Mouse (Mus musculus) myocyte (in vitro differentiated cells): ENCODE results near the gene Nsun7. TPM values are rescaled to one million over a fixed set of nuclear protein-coding genes. Genes with fewer than 3 reads are reported as not detected.

Source experiments
- H3K27me3 ChIP-seq: one replicate; pipeline ENCODE4 v1.6.1; 2011; ENCODE audit not compliant: control insufficient read depth, insufficient read depth, insufficient read length
- H3K36me3 ChIP-seq: one replicate; pipeline ENCODE4 v1.6.1; 2011; ENCODE audit not compliant: control insufficient read depth, insufficient read depth
- H3K4me2 ChIP-seq: one replicate; pipeline ENCODE4 v1.6.1; 2011; ENCODE audit warnings: low read depth, control low read depth
- H3K4me3 ChIP-seq: one replicate; pipeline ENCODE4 v1.5.1; 2011; ENCODE audit warnings: mild to moderate bottlenecking, control low read depth, moderate library complexity
- H3K79me2 ChIP-seq: one replicate; pipeline ENCODE4 v1.6.1; 2011; ENCODE audit not compliant: control insufficient read depth, insufficient read depth
- H3ac ChIP-seq: one replicate; pipeline ENCODE4 v1.6.1; 2011; ENCODE audit not compliant: control insufficient read depth, insufficient read length
- CEBPB ChIP-seq: IDR thresholded peaks from 2 replicates; pipeline ENCODE4 v1.6.1; 2011; ENCODE audit warnings: mild to moderate bottlenecking, moderate library complexity; ENCODE audit not compliant: poor library complexity, insufficient read depth, severe bottlenecking
- E2F4 ChIP-seq: IDR thresholded peaks from one replicate; pipeline ENCODE4 v1.6.1; 2011; ENCODE audit warnings: mild to moderate bottlenecking, control low read depth, moderate library complexity; ENCODE audit not compliant: insufficient read depth
- MAX ChIP-seq: IDR thresholded peaks from one replicate; pipeline ENCODE4 v1.6.1; 2011; ENCODE audit warnings: low read depth, mild to moderate bottlenecking, control low read depth
- MYOD1 ChIP-seq, 3 experiments: IDR thresholded peaks; one replicate each; pipeline ENCODE4 v1.6.1; 2011; ENCODE audit warnings: control low read depth in 2 of 3, low read depth in 2 of 3, mild to moderate bottlenecking in 2 of 3, moderate library complexity in 1 of 3; ENCODE audit not compliant: insufficient read length in 2 of 3, control insufficient read depth in 1 of 3
- MYOG ChIP-seq, 3 experiments: IDR thresholded peaks; one replicate each; pipeline ENCODE4 v1.6.1; 2011; ENCODE audit warnings: control low read depth in 2 of 3, low read depth in 2 of 3, mild to moderate bottlenecking in 2 of 3; ENCODE audit not compliant: insufficient read length in 2 of 3, control insufficient read depth in 1 of 3, insufficient read depth in 1 of 3
- POLR2A ChIP-seq: IDR thresholded peaks from one replicate; pipeline ENCODE4 v1.6.1; 2011; ENCODE audit warnings: low read depth, mild to moderate bottlenecking, control low read depth, moderate library complexity; ENCODE audit not compliant: insufficient read length
- POLR2AphosphoS2 ChIP-seq: IDR thresholded peaks from one replicate; pipeline ENCODE4 v1.6.1; 2011; ENCODE audit warnings: low read depth, control low read depth; ENCODE audit not compliant: insufficient read length
- REST ChIP-seq: IDR thresholded peaks from one replicate; pipeline ENCODE4 v1.6.1; 2011; ENCODE audit warnings: mild to moderate bottlenecking, control low read depth, moderate library complexity; ENCODE audit not compliant: insufficient read depth, insufficient read length
- SRF ChIP-seq: IDR thresholded peaks from one replicate; pipeline ENCODE4 v1.6.1; 2011; ENCODE audit warnings: low read depth; ENCODE audit not compliant: control insufficient read depth, insufficient read length
- TCF12 ChIP-seq: IDR thresholded peaks from one replicate; pipeline ENCODE4 v1.6.1; 2011; ENCODE audit warnings: mild to moderate bottlenecking, control low read depth; ENCODE audit not compliant: poor library complexity, insufficient read depth, severe bottlenecking
- TCF3 ChIP-seq: IDR thresholded peaks from one replicate; pipeline ENCODE4 v1.6.1; 2011; ENCODE audit warnings: low read depth, control low read depth; ENCODE audit not compliant: insufficient read length
- USF1 ChIP-seq: IDR thresholded peaks from one replicate; pipeline ENCODE4 v1.6.1; 2011; ENCODE audit warnings: low read depth, mild to moderate bottlenecking, control low read depth, moderate library complexity
- polyA plus RNA-seq: library from polyadenylated mRNA; unstranded; fragments of >200 nt; fragmentation: generic; extraction: Trizol; gene quantifications from one replicate; pipeline ENCODE4 v1.2.1, GENCODE M21; 2012; ENCODE audit warnings: missing spikeins

Gene Nsun7
- polyA plus RNA-seq, 1 experiment: not detected

DNA sequence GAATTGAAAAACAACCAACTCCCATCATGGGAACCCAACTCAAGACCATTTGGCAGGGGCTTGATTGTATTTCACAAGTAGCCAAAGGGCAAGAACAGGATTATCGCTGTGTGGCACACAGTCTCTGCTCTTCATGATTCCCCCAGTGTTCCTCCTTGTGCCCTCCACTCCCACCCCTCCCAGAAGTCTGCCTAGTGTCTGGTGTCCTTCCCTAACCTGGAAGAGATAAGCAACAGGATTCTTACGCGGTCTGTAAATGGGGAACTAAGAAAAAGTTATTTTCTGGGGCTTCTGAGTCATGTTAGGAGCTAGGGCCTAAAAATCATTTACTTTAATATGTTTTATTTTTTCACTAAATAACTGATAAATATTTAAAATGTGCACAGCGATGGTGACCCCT lies 35.3 kb downstream of the Nsun7 start:
- Histone ChIP-seq H3K4me2 (no peak overlapping the region), H3K79me2 (no peaks in the 10 kb centered on the region), H3K27me3 (no peaks in the 10 kb centered on the region), H3ac (no peak overlapping the region), H3K36me3 (peaks cover 15% of the 10 kb centered on the region), H3K4me3 (no peak overlapping the region)
- TF ChIP-seq E2F4: no peak
- TF ChIP-seq MYOD1 (IDR thresholded peaks at IDR 0.05; ENCODE audit: control insufficient read depth in 1 of 3, insufficient read length in 2 of 3, low read depth in 2 of 3): no peak
- no peak for TF ChIP-seq REST
- no peak for TF ChIP-seq SRF
- TF ChIP-seq CEBPB: no peak
- no peak for TF ChIP-seq TCF12
- no peak for TF ChIP-seq MAX
- no peak for TF ChIP-seq USF1
- TF ChIP-seq POLR2A: no peak
- no peak for TF ChIP-seq TCF3
- TF ChIP-seq POLR2AphosphoS2: no peak

DNA sequence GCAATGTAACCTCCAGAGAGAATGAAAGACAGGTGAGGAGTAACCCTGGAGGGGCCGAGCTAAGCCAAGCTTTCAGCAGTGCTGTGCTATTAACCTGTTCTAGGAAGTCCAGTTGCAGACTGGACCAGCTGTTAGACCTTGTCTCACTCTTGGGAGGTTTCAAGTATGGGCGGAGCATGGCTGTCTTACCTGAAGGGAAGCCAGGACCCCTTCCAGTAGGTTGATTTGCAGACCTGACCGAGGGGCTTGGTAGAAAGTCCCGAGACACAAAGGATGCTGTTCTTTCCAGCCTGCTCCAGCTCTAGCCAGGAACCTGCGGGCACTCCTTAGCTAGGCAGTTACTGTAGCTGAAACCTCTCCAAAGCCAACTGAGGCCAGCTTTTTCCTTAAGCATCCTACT lies 36.4 kb downstream of the Nsun7 start:
- Histone ChIP-seq H3K79me2 (no peaks in the 10 kb centered on the region), H3K4me2 (no peak overlapping the region), H3ac (no peak overlapping the region), H3K36me3 (peaks cover 18% of the 10 kb centered on the region), H3K27me3 (no peaks in the 10 kb centered on the region), H3K4me3 (no peak overlapping the region)
- TF ChIP-seq POLR2AphosphoS2: no peak
- TF ChIP-seq USF1: no peak

DNA sequence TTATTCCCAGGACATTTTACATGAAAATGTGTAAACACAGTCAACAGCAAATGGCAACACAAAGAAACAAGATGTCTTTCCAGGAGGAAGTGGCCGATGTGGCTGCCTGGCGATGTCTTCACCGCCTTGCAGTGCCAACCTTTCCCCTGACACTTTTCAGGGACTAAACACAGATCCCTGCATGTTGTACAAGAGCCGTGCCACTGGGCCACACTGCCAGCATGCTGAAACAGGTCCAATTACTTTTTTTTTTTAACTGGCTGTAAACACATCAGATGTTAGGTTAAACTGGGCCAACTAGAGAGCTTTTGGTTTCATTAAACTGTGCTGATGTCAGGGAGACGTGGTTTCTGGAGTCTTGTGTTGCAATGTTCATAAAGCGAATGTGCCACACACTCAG lies 39.2 kb downstream of the Nsun7 start:
- H3K27me3 ChIP-seq: no peaks in the 10 kb centered on the region
- no peak overlapping the region for H3K4me3 ChIP-seq
- no peak for TF ChIP-seq MYOG (IDR thresholded peaks at IDR 0.05; ENCODE audit: control insufficient read depth in 1 of 3, insufficient read depth in 1 of 3, insufficient read length in 2 of 3, low read depth in 2 of 3)
- TF ChIP-seq E2F4: no peak
- no peak for TF ChIP-seq MAX
- TF ChIP-seq TCF3: no peak
- TF ChIP-seq POLR2A: no peak
- no peak for TF ChIP-seq CEBPB
- no peak for TF ChIP-seq TCF12
- no peak for TF ChIP-seq USF1
- TF ChIP-seq MYOD1 (IDR thresholded peaks at IDR 0.05; ENCODE audit: control insufficient read depth in 1 of 3, insufficient read length in 2 of 3, low read depth in 2 of 3): no peak
- no peak for TF ChIP-seq REST
- TF ChIP-seq SRF: no peak
- no peak for TF ChIP-seq POLR2AphosphoS2
- H3K4me2 ChIP-seq: no peak overlapping the region
- no peak overlapping the region for H3ac ChIP-seq
- H3K36me3 ChIP-seq: peaks cover 19% of the 10 kb centered on the region
- H3K79me2 ChIP-seq: no peaks in the 10 kb centered on the region

DNA sequence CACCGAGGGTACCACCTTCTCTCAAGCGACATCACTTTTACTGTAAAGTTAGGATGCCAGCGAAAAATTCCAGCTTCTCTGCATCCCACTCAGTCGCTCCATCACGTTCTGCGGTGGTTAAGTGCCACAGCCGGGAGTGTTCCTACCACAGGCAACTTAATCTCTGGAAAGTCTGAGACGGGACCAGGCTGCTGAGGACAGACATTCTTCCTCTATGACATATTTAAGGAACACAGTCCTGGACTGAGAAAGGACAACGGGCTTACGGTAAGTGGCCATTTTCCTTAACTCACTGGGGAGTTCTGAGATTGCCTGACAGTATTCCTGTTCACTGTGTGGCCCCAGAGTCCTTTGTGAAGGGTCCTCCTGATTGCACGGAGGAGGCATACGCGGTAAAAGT lies 40.9 kb downstream of the Nsun7 start:
- no peak overlapping the region for H3ac ChIP-seq
- H3K4me2 ChIP-seq: no peak overlapping the region
- H3K4me3 ChIP-seq: no peak overlapping the region
- TF ChIP-seq MYOG (IDR thresholded peaks at IDR 0.05; ENCODE audit: control insufficient read depth in 1 of 3, insufficient read depth in 1 of 3, insufficient read length in 2 of 3, low read depth in 2 of 3) (no peak), REST (no peak), POLR2A (no peak), USF1 (no peak), SRF (no peak), POLR2AphosphoS2 (no peak), TCF12 (no peak), MAX (no peak), E2F4 (no peak), TCF3 (no peak), MYOD1 (IDR thresholded peaks at IDR 0.05; ENCODE audit: control insufficient read depth in 1 of 3, insufficient read length in 2 of 3, low read depth in 2 of 3) (no peak)
- peaks cover 21% of the 10 kb centered on the region for H3K36me3 ChIP-seq
- no peaks in the 10 kb centered on the region for H3K79me2 ChIP-seq
- H3K27me3 ChIP-seq: no peaks in the 10 kb centered on the region

DNA sequence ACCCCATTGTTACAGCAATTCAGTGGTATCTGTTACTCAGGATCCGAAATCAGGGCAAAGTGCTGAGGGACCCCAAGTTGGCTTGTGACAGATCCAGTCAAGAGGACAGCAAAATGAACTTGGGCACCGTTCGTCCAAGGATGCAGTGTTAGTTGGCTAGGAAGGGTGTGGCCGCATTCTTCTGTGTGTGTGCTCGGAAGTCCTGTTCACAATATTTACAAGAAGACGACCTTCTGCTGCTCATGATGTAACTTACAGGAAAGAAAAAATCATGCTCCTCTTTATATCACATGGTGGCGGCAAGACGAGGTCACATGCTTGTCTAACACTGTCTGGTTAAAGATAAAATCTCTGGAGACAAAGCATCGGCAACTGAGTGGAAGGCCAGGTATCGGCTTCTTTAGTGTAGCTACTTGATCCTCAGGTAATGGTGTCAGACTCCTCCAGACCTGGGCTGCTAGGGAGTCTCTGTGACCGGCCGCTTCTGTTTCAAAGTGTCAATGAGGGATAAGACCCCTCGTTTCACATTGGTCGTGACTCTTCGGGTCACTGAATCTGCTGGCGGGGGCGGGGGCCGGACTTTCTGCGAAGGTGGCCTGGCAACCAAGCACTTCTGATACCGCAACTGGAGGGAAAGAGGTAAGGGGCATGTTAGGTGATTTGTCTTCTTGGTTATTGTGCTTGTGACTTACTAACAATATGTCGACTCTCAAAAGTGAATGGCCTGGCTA lies 42.6 kb downstream of the Nsun7 start:
- TF ChIP-seq POLR2A (no peak), MYOD1 (IDR thresholded peaks at IDR 0.05; ENCODE audit: control insufficient read depth in 1 of 3, insufficient read length in 2 of 3, low read depth in 2 of 3) (no peak), TCF12 (no peak), REST (no peak), SRF (no peak), CEBPB (no peak), POLR2AphosphoS2 (no peak), E2F4 (no peak), MYOG (IDR thresholded peaks at IDR 0.05; ENCODE audit: control insufficient read depth in 1 of 3, insufficient read depth in 1 of 3, insufficient read length in 2 of 3, low read depth in 2 of 3) (no peak), MAX (no peak), TCF3 (no peak), USF1 (no peak)
- H3K36me3 ChIP-seq: peaks cover 26% of the 10 kb centered on the region
- H3K27me3 ChIP-seq: no peaks in the 10 kb centered on the region
- H3K4me3 ChIP-seq: no peak overlapping the region
- H3K79me2 ChIP-seq: no peaks in the 10 kb centered on the region
- H3ac ChIP-seq: no peak overlapping the region
- no peak overlapping the region for H3K4me2 ChIP-seq
